Mouse (Mus musculus) splenic B cell, adult 2 months (primary cell): ENCODE measurements around the gene Fbxw11.
"Not testable (repeated sequence)": the region's sequence is repeated elsewhere in the genome, so short reads cannot be mapped to it uniquely, and the experiment has no call there.

Experiments used
- DNase-seq: peaks from one replicate; pipeline ENCODE4 v3.0.0-alpha.2; 2011; ENCODE audit warnings: low read depth, low spot score
- H3K27me3 ChIP-seq: 2 replicates; pipeline ENCODE4 v1.6.1; 2012; ENCODE audit warnings: mild to moderate bottlenecking, low read length, moderate library complexity, mixed read lengths; ENCODE audit not compliant: control insufficient read depth, poor library complexity, insufficient read depth, severe bottlenecking
- H3K36me3 ChIP-seq: 2 replicates; pipeline ENCODE4 v1.6.1; 2012; ENCODE audit warnings: mild to moderate bottlenecking, low read length, moderate library complexity, mixed read lengths; ENCODE audit not compliant: control insufficient read depth, poor library complexity, insufficient read depth, severe bottlenecking

Gene Fbxw11

GRCm38 (mm10) chr11:32676777-32677176, 34.3 kb downstream of the Fbxw11 start:
- DNase-seq, result no peak
- H3K36me3 ChIP-seq, result no peaks in the 10 kb centered on the region
- H3K27me3 ChIP-seq, result no peaks in the 10 kb centered on the region; the same call in 1 of the 2 replicates

GRCm38 (mm10) chr11:32677811-32678210, 35.3 kb downstream of the Fbxw11 start:
- Histone ChIP-seq H3K27me3 (no peaks in the 10 kb centered on the region; the same call in 1 of the 2 replicates), H3K36me3 (no peaks in the 10 kb centered on the region)
- DNase-seq, result no peak

GRCm38 (mm10) chr11:32679091-32679490, 36.6 kb downstream of the Fbxw11 start:
- H3K36me3 ChIP-seq, DNase-seq, H3K27me3 ChIP-seq: not testable (repeated sequence)

GRCm38 (mm10) chr11:32680014-32680413, 37.5 kb downstream of the Fbxw11 start:
- DNase-seq, result no peak
- H3K36me3 ChIP-seq, result 0 out of 2 replicates have a peak, but pooled peaks cover 2% of the 10 kb centered on the region
- no peaks in the 10 kb centered on the region; the same call in 1 of the 2 replicates for H3K27me3 ChIP-seq

GRCm38 (mm10) chr11:32681192-32681795, 38.8 kb downstream of the Fbxw11 start:
- no peak for DNase-seq
- H3K36me3 ChIP-seq, result 0 out of 2 replicates have a peak, but pooled peaks cover 2% of the 10 kb centered on the region
- no peaks in the 10 kb centered on the region; the same call in 1 of the 2 replicates for H3K27me3 ChIP-seq

- H3K36me3 ChIP-seq, result 0 out of 2 replicates have a peak, but pooled peaks cover 2% of the 10 kb centered on the region
Measured at GRCm38 (mm10) chr11:32682335-32683102, 40.0 kb downstream of the Fbxw11 start.

GRCm38 (mm10) chr11:32684690-32685254, 42.2 kb downstream of the Fbxw11 start:
- H3K27me3 ChIP-seq, result no peaks in the 10 kb centered on the region; the same call in 1 of the 2 replicates
- no peak for DNase-seq
- 0 out of 2 replicates have a peak, but pooled peaks cover 2% of the 10 kb centered on the region for H3K36me3 ChIP-seq

More at GRCm38 (mm10) chr11:32682335-32683102, 40.0 kb downstream of the Fbxw11 start:
- DNase-seq, result peak; percentile 41
- H3K27me3 ChIP-seq, result no peaks in the 10 kb centered on the region; the same call in 1 of the 2 replicates

- Histone ChIP-seq H3K36me3 (0 out of 2 replicates have a peak, but pooled peaks cover 2% of the 10 kb centered on the region), H3K27me3 (no peaks in the 10 kb centered on the region)
- DNase-seq, result no peak
Measured at GRCm38 (mm10) chr11:32688245-32688855, 45.8 kb downstream of the Fbxw11 start.

- no peak for DNase-seq
- H3K36me3 ChIP-seq, result 0 out of 2 replicates have a peak, but pooled peaks cover 2% of the 10 kb centered on the region
- no peaks in the 10 kb centered on the region for H3K27me3 ChIP-seq
Measured at GRCm38 (mm10) chr11:32689510-32689909, 47.0 kb downstream of the Fbxw11 start.

- no peak for DNase-seq
- Histone ChIP-seq H3K27me3 (no peaks in the 10 kb centered on the region), H3K36me3 (no peaks in the 10 kb centered on the region)
Measured at GRCm38 (mm10) chr11:32692834-32693233, 50.3 kb downstream of the Fbxw11 start.

GRCm38 (mm10) chr11:32693431-32694141, 51.1 kb downstream of the Fbxw11 start:
- DNase-seq, result peak; percentile 42
- H3K27me3 ChIP-seq, result no peaks in the 10 kb centered on the region
- H3K36me3 ChIP-seq, result no peaks in the 10 kb centered on the region

GRCm38 (mm10) chr11:32694322-32695003, 51.9 kb downstream of the Fbxw11 start:
- not testable (repeated sequence) for H3K36me3 ChIP-seq, DNase-seq, H3K27me3 ChIP-seq

- no peaks in the 10 kb centered on the region for H3K27me3 ChIP-seq
- no peaks in the 10 kb centered on the region for H3K36me3 ChIP-seq
- no peak for DNase-seq
Measured at GRCm38 (mm10) chr11:32696446-32697090, 54.0 kb downstream of the Fbxw11 start.
